In genomic region chr1:89751344-89751743, GRCm38 (mm10) we compare ENCODE assay signal across 12 mouse cellular contexts.
DNase-seq lines count a peak whose midpoint lies in the region; ATAC-seq lines count a peak whose summit lies in the region.
"Had no signal": no experiment of that assay in that cellular context is flagged by ENCODE, and none has a peak within 500 bp of the region (broad histone marks: within the 10 kb centered on the region; RNA-seq: fewer than 3 reads in every experiment).

No protein-coding gene starts in this region.

- H3K9ac ChIP-seq in heart, embryonic 16.5 days (ENCODE audit: low read length) = no peak overlapping the region
- no peak overlapping the region for H3K9ac ChIP-seq in forebrain, embryonic 14.5 days (ENCODE audit: low read length)
- H3K9ac ChIP-seq in hindbrain, embryonic 16.5 days (ENCODE audit: low read depth, low read length) = no peak overlapping the region
- H3K9ac ChIP-seq in midbrain, embryonic 13.5 days (replicated peaks) = no peak overlapping the region

- peak overlapping the region; percentile 64 for H3K4me2 ChIP-seq in heart, embryonic 16.5 days (ENCODE audit: low read depth, low read length)
- peak overlapping the region; percentile 43 for H3K4me2 ChIP-seq in forebrain, embryonic 14.5 days (ENCODE audit: low read length)
- H3K4me2 ChIP-seq in hindbrain, embryonic 16.5 days (ENCODE audit: low read length) = peak overlapping the region; percentile 46
- H3K4me2 ChIP-seq in midbrain, embryonic 13.5 days (replicated peaks) = peak overlapping the region; percentile 48

- no peaks in the 10 kb centered on the region for H3K9me3 ChIP-seq in heart, embryonic 16.5 days (replicated peaks; ENCODE audit: control insufficient read depth, low read length)
- H3K9me3 ChIP-seq in forebrain, embryonic 14.5 days (replicated peaks; ENCODE audit: control insufficient read depth, low read length) = no peaks in the 10 kb centered on the region
- H3K9me3 ChIP-seq in hindbrain, embryonic 16.5 days (ENCODE audit: control insufficient read depth, low read length) = no peaks in the 10 kb centered on the region
- no peaks in the 10 kb centered on the region for H3K9me3 ChIP-seq in midbrain, embryonic 13.5 days

- no peaks in the 10 kb centered on the region for H3K36me3 ChIP-seq in heart, embryonic 16.5 days (ENCODE audit: control insufficient read depth, insufficient read depth)
- no peaks in the 10 kb centered on the region for H3K36me3 ChIP-seq in forebrain, embryonic 14.5 days (ENCODE audit: control insufficient read depth, insufficient read depth, low read length)
- no peaks in the 10 kb centered on the region for H3K36me3 ChIP-seq in hindbrain, embryonic 16.5 days (ENCODE audit: control insufficient read depth, insufficient read depth, low read length)
- H3K36me3 ChIP-seq in midbrain, embryonic 13.5 days = peaks cover 2% of the 10 kb centered on the region; the same call in 1 of the 2 replicates

- no peak for ATAC-seq in heart, embryonic 16.5 days (replicated peaks; ENCODE audit: extremely low read depth, insufficient read depth, low FRiP score)
- peak; percentile 54 for ATAC-seq in forebrain, embryonic 14.5 days
- no peak for ATAC-seq in hindbrain, embryonic 16.5 days
- peak; percentile 53 for ATAC-seq in midbrain, embryonic 13.5 days

- no peak for DNase-seq in heart, postnatal 25 days (ENCODE audit: low spot score)
- no peak for DNase-seq in forebrain, embryonic 14.5 days (ENCODE audit: low spot score)
- DNase-seq in retina, embryonic 14.5 days (ENCODE audit: low spot score) = no peak
- DNase-seq in lung, postnatal 25 days (ENCODE audit: low spot score) = no peak
- DNase-seq: cerebellum, postnatal 14 days; heart, postnatal 4 days; lung, adult 18-20 months; right cerebral cortex, postnatal 4 days; thymus, adult 2 months had no signal

- no peak overlapping the region for H3K27ac ChIP-seq in heart, embryonic 16.5 days (ENCODE audit: low read length)
- H3K27ac ChIP-seq in forebrain, embryonic 14.5 days (ENCODE audit: low read depth, low read length) = no peak overlapping the region
- no peak overlapping the region for H3K27ac ChIP-seq in hindbrain, embryonic 16.5 days (ENCODE audit: low read depth, low read length)
- peak overlapping the region; percentile 71; the same call in 1 of the 2 replicates for H3K27ac ChIP-seq in midbrain, embryonic 13.5 days

- no peaks in the 10 kb centered on the region for H3K27me3 ChIP-seq in heart, embryonic 16.5 days (ENCODE audit: control insufficient read depth, insufficient read depth, low read length)
- H3K27me3 ChIP-seq in forebrain, embryonic 14.5 days (replicated peaks; ENCODE audit: control insufficient read depth, insufficient read depth, low read length) = peaks cover 69% of the 10 kb centered on the region
- no peaks in the 10 kb centered on the region for H3K27me3 ChIP-seq in hindbrain, embryonic 16.5 days (replicated peaks; ENCODE audit: control insufficient read depth, insufficient read depth, low read length)
- H3K27me3 ChIP-seq in midbrain, embryonic 13.5 days = peaks cover 44% of the 10 kb centered on the region

- no peak overlapping the region for H3K4me3 ChIP-seq in heart, embryonic 16.5 days (ENCODE audit: low read length)
- no peak overlapping the region for H3K4me3 ChIP-seq in forebrain, embryonic 14.5 days (ENCODE audit: low read depth, low read length)
- no peak overlapping the region for H3K4me3 ChIP-seq in hindbrain, embryonic 16.5 days (ENCODE audit: low read length)
- H3K4me3 ChIP-seq in midbrain, embryonic 13.5 days (replicated peaks) = no peak overlapping the region

- peaks cover 12% of the 10 kb centered on the region for H3K4me1 ChIP-seq in heart, embryonic 16.5 days (ENCODE audit: control insufficient read depth, insufficient read depth, low read length)
- peaks cover 15% of the 10 kb centered on the region for H3K4me1 ChIP-seq in forebrain, embryonic 14.5 days (ENCODE audit: control insufficient read depth, insufficient read depth, low read length)
- H3K4me1 ChIP-seq in hindbrain, embryonic 16.5 days (ENCODE audit: control insufficient read depth, insufficient read depth, low read depth, low read length) = peaks cover 29% of the 10 kb centered on the region
- peaks cover 57% of the 10 kb centered on the region for H3K4me1 ChIP-seq in midbrain, embryonic 13.5 days (replicated peaks)

- intact Hi-C loops in heart, postnatal 25 days (cut with DNase I) = loop anchor here (5.0 kb wide), 1 partner anchor 99 kb away; no protein-coding TSS in a partner anchor

- 62% methylated on average over 11 of the region's 11 CpGs for WGBS in heart, embryonic 16.5 days
- 12% methylated on average over 11 of the region's 11 CpGs for WGBS in forebrain, embryonic 14.5 days
- 40% methylated on average over 11 of the region's 11 CpGs for WGBS in hindbrain, embryonic 16.5 days
- 38% methylated on average over 11 of the region's 11 CpGs for WGBS in midbrain, embryonic 13.5 days

Comparison
In these comparisons a context has a peak if more than half of its experiments do, and no peak if none do; other contexts are left out.
1. ATAC-seq: peak in forebrain, embryonic 14.5 days (single experiment) and midbrain, embryonic 13.5 days (single experiment); none in heart, embryonic 16.5 days (single experiment) and hindbrain, embryonic 16.5 days (single experiment).
2. Peak in every context shown above with its lines, with median percentiles within 50 percentile points of each other: H3K4me2 ChIP-seq.